Mouse (Mus musculus) cerebellum, adult 2 months (tissue): ENCODE measurements around the gene Ap3d1.
A peak's percentile ranks its signal among the peaks of the same experiment; 100 is the strongest.

Experiments used
- CTCF ChIP-seq: fragments of 200-500 bp; IDR thresholded peaks from 2 replicates; pipeline ENCODE4 v1.5.1; 2011; ENCODE audit warnings: low read depth, mild to moderate bottlenecking, control low read depth, low read length, moderate library complexity, borderline replicate concordance; ENCODE audit not compliant: insufficient read depth
- POLR2A ChIP-seq: fragments of 200-500 bp; IDR thresholded peaks from 2 replicates; pipeline ENCODE4 v1.6.1; 2011; ENCODE audit warnings: low read length, control low read depth, borderline replicate concordance; ENCODE audit not compliant: insufficient read depth

DNA sequence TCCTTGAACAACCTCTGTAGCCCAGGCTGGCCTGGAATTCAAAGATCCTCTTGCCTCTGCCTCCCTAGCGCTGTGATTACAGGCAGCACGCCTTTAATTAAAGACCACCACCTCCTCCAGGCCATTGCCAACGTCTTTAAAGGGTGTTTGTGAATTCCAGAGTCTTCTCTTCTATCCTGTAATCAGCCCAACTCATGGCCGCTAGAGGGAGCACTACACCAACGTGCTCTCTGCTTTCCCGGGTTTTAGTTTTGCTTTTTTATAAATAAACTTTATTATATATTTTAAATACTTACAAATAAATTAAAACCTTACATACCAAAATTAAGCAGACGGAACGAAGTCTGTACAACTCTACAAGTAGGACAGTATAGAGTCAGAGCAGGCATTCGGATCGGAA is 82.9 kb downstream of the Ap3d1 start:
- peak; percentile 75 for TF ChIP-seq CTCF
- no peak for TF ChIP-seq POLR2A
